7 mouse cellular contexts compared by ENCODE assay signal in genomic region chr17:6433691-6434090, GRCm38 (mm10). TPM values are rescaled to one million over a fixed set of nuclear protein-coding genes. Genes with fewer than 3 reads are reported as not detected.
DNase-seq lines count a peak whose midpoint lies in the region; ATAC-seq lines count a peak whose summit lies in the region.
"Not testable (repeated sequence)": the region's sequence is repeated elsewhere in the genome, so short reads cannot be mapped to it uniquely, and the experiment has no call there.

No protein-coding gene starts in this region.

- not testable (repeated sequence) for ATAC-seq in neural tube, embryonic 13.5 days (ENCODE audit: low read depth)

- not testable (repeated sequence) for H3K4me2 ChIP-seq in neural tube, embryonic 13.5 days

- WGBS in neural tube, embryonic 13.5 days: 70% methylated on average over 3 of the region's 3 CpGs

- intact Hi-C loops in left cerebral cortex, postnatal 36 days (cut with DNase I): not testable (repeated sequence)

- peaks cover 30% of the 10 kb centered on the region for H3K36me3 ChIP-seq in neural tube, embryonic 13.5 days

- 0 out of 2 replicates have a peak overlapping the region, but pooled peaks have one; percentile 5 for H3K9ac ChIP-seq in neural tube, embryonic 13.5 days

- H3K9me3 ChIP-seq in neural tube, embryonic 13.5 days: not testable (repeated sequence)

- DNase-seq in MN1 (ENCODE audit: low spot score): peak; percentile 54
- DNase-seq in embryo, embryonic 10 days (ENCODE audit: low spot score): peak; percentile 5
- DNase-seq in heart, adult 11 months: peak; percentile 84
- DNase-seq in kidney, adult 9 months: peak; percentile 31
- peak; percentile 41 to 52 for DNase-seq in left cerebral cortex, postnatal 36 days (ENCODE audit: low spot score in 2 of 2)
- peak; percentile 6 for DNase-seq in right cerebral cortex, postnatal 4 days

- peaks cover 19% of the 10 kb centered on the region for H3K4me1 ChIP-seq in neural tube, embryonic 13.5 days (replicated peaks)

- H3K4me3 ChIP-seq in neural tube, embryonic 13.5 days: not testable (repeated sequence)

- not testable (repeated sequence) for H3K27me3 ChIP-seq in neural tube, embryonic 13.5 days

- not testable (repeated sequence) for H3K27ac ChIP-seq in neural tube, embryonic 13.5 days (replicated peaks)

RNA-seq across cellular contexts. Expression of gene Dynlt1b, which starts 3.8 kb away (rescaled TPM):
- total RNA-seq in left cerebral cortex, postnatal 36 days (2021): 10 to 100 TPM; 45.8 to 49.4 TPM
- 1,347 and 1,481 TPM in 2 replicates for polyA plus RNA-seq in neural tube, embryonic 13.5 days (2015; fragmentation: Nextera tagmentation; extraction: Ambion mirVana)

Comparison
In these comparisons a context has a peak if more than half of its experiments do, and no peak if none do; other contexts are left out.
1. DNase-seq: peak in every context shown above with its lines; median percentile 84 in heart, adult 11 months; 54 in MN1; 46 in left cerebral cortex, postnatal 36 days; 31 in kidney, adult 9 months; 6 in right cerebral cortex, postnatal 4 days; 5 in embryo, embryonic 10 days.